Mouse (Mus musculus): ENCODE results near the gene Psmd3.
"Not testable (repeated sequence)": the region's sequence is repeated elsewhere in the genome, so short reads cannot be mapped to it uniquely, and the experiment has no call there.

Psmd3 gene

DNA sequence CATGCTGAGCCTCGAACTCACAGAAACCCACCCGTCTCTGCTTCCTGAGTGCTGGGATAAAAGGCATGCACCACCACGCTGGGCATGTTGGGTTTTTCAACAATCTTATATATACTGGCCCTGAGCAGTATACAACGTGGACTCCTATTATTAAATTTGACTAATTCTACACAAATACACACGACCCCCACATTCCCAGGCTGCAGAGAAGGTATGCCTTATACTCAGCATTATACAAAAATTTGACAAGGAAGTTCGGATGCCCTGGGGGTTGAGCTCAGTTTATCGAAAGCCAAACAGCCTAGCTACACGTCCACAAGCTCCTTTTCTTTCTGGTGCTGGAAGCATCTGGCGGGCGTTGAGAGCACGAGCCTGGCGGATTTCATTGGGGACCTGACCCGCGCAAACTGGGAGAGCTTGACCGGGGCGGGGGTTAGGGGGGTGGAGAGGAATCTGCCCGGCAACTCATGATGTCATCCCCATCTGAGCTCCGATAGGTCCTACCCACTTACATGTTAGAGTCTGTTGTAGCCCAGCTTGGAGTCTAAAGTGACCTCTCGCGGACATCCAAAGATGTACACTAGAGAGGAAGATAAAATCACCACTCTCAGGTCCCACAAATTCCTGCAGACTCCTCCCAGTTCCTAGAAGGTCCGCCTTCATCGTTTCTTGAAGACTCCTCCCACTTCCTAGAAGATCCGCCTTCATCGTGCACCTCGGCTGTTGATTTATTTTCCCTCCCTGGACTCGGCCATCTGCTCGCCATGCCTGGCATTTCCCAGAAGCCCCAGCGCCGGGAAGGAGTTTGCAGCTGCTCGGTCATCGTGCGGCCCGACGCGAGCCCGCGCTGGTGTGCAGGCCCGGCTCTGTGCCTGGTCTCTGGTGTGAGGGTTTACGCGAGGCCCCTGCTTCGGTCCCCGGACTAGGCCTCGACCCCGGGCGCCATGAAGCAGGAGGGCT is at the start of gene Psmd3:
Psmd3 (plus strand) TSS at position 769 of the 960 bp plus-strand sequence.
- peak; percentile 97 to 100 for DNase-seq (ENCODE audit: low spot score in 2 of 2)

DNA sequence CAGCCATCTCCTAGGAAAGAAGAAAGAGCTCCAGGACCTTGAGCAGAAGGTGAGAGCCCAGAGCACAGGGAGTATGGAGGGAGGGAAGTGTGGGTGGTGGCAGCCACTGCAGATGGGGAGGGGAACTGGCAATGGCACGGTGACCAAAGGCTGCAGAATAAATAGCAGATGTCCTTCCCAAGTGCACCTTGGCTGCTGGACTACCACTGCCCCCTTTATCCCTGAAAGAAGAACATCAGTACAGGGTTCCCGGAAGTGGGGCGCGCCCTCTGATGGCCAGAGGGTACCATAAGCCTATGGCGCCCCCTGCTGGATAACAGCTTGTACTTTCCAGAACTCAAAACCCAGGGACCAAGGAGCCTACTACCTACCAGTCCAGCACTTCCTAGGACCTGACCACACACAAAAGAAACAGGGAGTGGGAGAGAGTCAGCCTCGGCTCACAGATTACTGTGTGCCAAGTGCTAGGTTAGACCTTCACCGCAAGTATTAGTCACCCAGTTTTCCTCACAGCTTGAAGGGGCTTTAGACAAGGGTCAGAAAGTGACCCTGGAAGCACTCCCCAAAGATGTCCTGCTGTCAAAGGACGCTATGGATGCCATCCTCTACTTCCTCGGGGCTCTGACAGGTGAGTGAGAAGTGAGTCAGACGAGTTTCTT is 46.9 kb upstream of the Psmd3 start:
- DNase-seq (ENCODE audit: low spot score in 2 of 2) = peak; percentile 10 to 55

GRCm38 (mm10) chr11:98637501-98637900 is 44.9 kb upstream of the Psmd3 start:
- DNase-seq (ENCODE audit: low spot score in 2 of 2) = no peak

DNA sequence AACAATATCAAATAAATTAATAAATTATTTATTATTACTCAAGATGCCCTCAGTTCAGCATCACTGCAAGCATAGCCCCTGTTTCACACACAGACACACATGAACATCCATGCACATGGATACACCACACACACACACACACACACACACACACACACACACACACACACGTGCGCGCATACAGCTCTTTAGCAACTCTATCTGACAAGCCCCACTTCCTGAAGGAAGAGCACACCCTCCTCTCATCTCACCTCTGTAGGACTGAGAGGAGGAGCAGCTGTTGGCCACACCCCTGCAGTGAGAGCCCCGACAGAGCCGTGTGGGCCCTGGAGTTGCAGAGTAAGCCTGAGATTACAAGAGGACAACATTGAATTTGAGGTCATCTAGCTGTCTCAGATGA is 42.3 kb upstream of the Psmd3 start:
- no peak for DNase-seq (ENCODE audit: low spot score in 2 of 2)

DNA sequence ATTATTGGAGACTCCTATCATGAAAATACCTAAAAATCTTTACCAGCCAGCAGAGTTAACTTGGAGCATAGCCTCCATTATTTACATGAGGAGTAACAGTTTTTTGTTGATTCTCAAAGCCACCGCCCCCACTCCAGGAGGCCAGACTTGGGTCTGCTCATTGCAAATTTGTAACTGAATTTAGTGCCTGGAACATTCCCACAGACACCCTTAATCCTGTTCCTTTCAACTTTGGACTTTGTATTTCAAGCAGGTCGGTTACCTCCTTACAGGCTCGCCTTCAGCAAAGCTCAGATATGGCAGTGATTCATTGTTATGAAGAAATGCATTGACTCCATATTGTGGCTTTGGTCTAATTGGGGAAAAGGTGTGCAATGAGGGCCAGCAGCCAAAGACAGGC is 37.6 kb upstream of the Psmd3 start:
- no peak for DNase-seq (ENCODE audit: low spot score in 2 of 2)

GRCm38 (mm10) chr11:98645946-98646345 is 36.4 kb upstream of the Psmd3 start:
- DNase-seq (ENCODE audit: low spot score in 2 of 2) = no peak

DNA sequence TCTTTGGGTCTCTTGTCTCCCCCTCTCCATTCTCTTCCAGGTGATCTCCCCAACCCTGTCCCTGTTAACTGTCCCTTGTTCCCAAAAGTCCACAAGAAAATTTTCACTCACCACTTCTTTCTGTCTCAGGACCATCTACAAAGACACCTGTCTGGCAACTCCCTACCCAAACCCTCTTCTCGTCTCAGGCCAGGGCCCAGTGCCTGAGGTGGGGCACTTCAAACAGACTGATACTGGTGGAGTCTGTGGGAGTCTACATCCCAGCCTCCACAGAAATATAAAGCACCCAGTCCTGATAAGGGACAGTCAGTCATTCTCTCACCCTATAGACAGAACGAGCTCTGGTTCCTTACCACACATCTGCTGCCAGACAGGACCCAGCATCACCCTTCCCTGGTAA is 35.9 kb upstream of the Psmd3 start, which contains the start of gene Gsdma2:
Gsdma2 (plus strand) TSS at position 301 of the 400 bp plus-strand sequence.
- no peak for DNase-seq (ENCODE audit: low spot score in 2 of 2)

GRCm38 (mm10) chr11:98655076-98655475 is 27.3 kb upstream of the Psmd3 start:
- peak; percentile 28 to 72 for DNase-seq (ENCODE audit: low spot score in 2 of 2)

DNA sequence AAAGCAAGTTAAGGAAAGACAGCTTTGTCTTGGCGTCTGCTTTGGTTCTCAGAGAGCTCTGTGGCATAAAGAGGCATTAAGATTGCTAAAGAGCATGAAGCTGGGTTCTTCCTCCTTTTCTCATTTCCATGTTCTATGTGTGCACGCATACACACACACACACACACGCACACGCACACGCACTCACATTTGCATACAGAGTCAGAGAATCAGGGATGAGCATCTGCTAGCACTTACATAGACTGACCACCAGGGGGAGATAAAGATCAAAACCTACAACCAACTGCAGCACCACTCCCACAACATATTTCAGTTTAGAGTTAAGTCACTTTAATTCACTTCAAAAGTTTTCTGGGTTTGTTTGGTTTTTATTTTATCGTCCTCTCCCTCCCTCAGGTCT is 21.8 kb upstream of the Psmd3 start:
- peak in 1 of 2 experiments; percentile 60 for DNase-seq (ENCODE audit: low spot score in 2 of 2)

DNA sequence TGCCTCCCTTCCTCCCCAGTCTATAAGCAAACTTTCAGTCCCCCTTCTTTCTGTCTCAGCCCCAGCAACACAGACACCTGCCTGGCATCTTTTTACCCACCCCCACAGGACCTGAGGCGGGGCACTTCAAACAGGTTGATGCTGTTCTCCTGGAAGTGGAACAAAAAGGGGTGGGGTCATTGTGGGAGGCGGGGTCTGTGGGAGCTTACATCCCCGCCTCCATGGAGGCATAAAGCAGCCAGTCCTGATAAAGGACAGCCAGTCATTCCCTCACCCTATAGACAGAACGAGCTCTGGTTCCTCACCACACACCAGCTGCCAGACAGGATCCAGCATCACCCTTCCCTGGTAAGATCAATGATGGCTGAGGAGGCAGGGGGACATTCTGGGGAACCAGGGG is 18.3 kb upstream of the Psmd3 start, which contains the start of gene Gsdma:
Gsdma (plus strand) TSS at position 261 of the 400 bp plus-strand sequence.
- no peak for DNase-seq (ENCODE audit: low spot score in 2 of 2)

DNA sequence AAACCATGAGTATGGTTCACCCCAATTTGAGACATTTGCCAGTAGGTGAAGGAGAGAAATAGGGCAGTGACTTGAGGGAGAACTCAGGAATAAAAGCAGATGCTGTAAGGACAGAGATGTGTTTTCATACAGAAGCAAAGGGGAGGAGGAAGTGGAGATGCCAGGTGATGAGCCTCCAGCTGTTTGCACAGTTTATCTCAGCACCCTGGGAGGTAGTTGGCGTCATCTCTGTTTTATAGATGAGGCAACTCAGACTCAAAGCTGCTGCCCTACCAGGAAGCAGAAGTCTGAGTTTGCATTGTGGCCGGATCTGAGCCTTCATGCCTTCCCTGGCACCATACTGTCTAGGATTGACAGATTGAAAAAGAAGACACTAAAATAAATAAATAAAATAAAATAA is 13.4 kb upstream of the Psmd3 start:
- DNase-seq (ENCODE audit: low spot score in 2 of 2) = no peak

GRCm38 (mm10) chr11:98671284-98671815 is 11.0 kb upstream of the Psmd3 start:
- no peak for DNase-seq (ENCODE audit: low spot score in 2 of 2)

- peak in 1 of 2 experiments; percentile 50 for DNase-seq (ENCODE audit: low spot score in 2 of 2)
Observed at GRCm38 (mm10) chr11:98671857-98672256, 10.5 kb upstream of the Psmd3 start.

- no peak for DNase-seq (ENCODE audit: low spot score in 2 of 2)
Observed at GRCm38 (mm10) chr11:98672482-98672881, 9.9 kb upstream of the Psmd3 start.

GRCm38 (mm10) chr11:98673136-98673535 is 9.2 kb upstream of the Psmd3 start:
- peak in 1 of 2 experiments; percentile 74 for DNase-seq (ENCODE audit: low spot score in 2 of 2)

DNA sequence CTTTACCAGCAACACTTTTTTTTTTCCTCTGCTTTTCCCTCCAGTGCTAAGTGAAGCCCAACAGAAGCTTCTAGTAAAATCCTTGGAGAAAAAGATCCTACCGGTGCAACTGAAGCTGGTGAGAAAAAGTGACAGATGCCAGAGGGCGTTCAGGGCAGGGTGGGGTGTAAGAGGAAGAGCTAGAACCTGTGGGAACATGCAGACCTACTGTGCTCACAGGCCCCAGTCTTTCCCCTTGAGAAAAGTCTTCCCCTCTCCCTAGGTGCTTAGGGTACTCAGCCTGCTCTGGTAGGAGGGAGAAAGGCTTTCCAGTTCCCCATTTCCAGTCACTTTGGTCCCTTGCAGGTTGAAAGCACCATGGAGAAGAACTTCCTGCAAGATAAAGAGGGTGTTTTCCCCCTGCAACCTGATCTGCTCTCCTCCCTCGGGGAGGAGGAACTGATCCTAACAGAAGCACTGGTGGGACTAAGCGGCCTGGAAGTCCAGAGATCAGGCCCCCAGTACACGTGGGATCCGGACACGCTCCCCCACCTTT is 6.5 kb upstream of the Psmd3 start:
- DNase-seq (ENCODE audit: low spot score in 2 of 2) = no peak

GRCm38 (mm10) chr11:98680023-98680422 is 2.3 kb upstream of the Psmd3 start:
- no peak for DNase-seq (ENCODE audit: low spot score in 2 of 2)

- DNase-seq (ENCODE audit: low spot score in 2 of 2) = not testable (repeated sequence)
Observed at GRCm38 (mm10) chr11:98680595-98680994, 1.8 kb upstream of the Psmd3 start.

DNA sequence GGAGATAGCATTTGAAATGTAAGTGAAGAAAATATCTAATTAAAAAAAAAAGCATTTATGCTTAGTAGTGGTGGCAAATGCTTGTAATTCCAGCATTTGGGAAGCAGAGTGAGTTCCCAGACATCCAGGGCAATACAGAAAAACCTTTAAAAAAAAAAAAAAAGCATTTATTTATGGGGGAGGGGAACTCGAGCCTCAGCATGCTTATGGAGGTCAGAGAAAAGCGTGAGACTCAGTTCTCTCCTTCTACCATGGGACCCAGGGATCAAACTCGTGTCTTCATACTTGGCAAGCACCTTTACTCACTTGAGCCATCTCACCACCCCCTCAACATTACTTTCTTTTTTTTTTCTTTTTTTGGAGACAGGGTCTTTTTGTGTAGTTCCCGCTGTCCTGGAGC is 1.2 kb upstream of the Psmd3 start:
- no peak for DNase-seq (ENCODE audit: low spot score in 2 of 2)

DNA sequence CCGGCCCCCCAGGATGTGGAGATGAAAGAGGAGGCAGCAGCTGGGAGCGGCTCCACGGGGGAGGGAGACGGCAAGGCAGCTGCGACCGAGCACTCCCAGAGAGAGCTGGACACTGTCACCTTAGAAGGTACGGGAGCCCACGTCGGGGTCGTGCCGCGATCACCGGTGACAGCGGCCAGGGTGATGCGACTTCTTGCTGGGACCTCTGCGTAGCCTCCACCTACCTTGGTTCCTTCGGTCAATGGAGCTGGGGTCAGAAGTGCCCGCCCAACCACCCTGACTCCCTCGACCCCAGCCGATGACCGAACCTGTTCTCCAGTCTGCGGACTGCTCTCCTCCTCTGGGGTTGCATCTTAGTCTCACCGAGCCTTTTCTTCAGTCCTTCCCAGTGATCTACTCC is 457 bp downstream of the Psmd3 start:
- no peak for DNase-seq (ENCODE audit: low spot score in 2 of 2)

DNA sequence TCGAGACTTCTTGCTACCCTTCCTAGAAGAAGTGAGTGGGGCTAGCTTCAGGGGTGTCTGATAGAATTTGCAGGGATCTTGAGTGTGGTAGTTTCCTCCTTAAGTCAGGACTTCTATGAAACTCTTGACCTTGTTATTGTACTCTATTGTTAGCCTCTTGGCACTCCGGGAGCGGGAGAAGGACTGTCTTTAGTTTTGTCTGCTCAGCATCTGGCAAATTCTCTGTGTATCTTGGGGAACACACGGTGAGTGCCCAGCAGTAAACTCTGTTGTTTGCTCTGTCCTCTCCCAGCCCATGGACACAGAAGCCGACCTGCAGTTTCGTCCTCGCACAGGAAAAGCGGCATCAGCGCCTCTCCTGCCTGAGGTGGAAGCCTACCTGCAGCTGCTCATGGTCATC is 3.3 kb downstream of the Psmd3 start:
- no peak for DNase-seq (ENCODE audit: low spot score in 2 of 2)

- DNase-seq (ENCODE audit: low spot score in 2 of 2) = no peak
Observed at GRCm38 (mm10) chr11:98686976-98687375, 4.6 kb downstream of the Psmd3 start.
